Mouse (Mus musculus) gastrocnemius, adult 2 months (tissue): ENCODE measurements around the gene Grid1. TPM values are rescaled to one million over a fixed set of nuclear protein-coding genes. Genes with fewer than 3 reads are reported as not detected.

Experiments
- DNase-seq: peaks from one replicate; pipeline ENCODE4 v3.0.0; 2022
- H3K27ac ChIP-seq: fragments of 200-600 bp; 2 replicates; pipeline ENCODE4 v1.8.1; 2022; ENCODE audit warnings: mild to moderate bottlenecking
- H3K4me3 ChIP-seq: fragments of 200-600 bp; 2 replicates; pipeline ENCODE4 v1.8.1; 2022; ENCODE audit warnings: mild to moderate bottlenecking, moderate library complexity
- CTCF ChIP-seq: fragments of 200-600 bp; IDR thresholded peaks from 2 replicates; pipeline ENCODE4 v1.8.1; 2022; ENCODE audit warnings: antibody characterized with exemption, mild to moderate bottlenecking, moderate library complexity
- intact Hi-C: fragments of 180-260 bp; cut with DNase I; formaldehyde crosslinking; loops from one replicate; pipeline ENCODE4 v1.15.1; 2025
- total RNA-seq, 2 experiments: library from RNA; stranded (reverse); gene quantifications; 2 replicates each; pipeline ENCODE4 v1.2.3; 2021

Gene Grid1
- total RNA-seq, 2 experiments from 2014 or later = not detected

DNA sequence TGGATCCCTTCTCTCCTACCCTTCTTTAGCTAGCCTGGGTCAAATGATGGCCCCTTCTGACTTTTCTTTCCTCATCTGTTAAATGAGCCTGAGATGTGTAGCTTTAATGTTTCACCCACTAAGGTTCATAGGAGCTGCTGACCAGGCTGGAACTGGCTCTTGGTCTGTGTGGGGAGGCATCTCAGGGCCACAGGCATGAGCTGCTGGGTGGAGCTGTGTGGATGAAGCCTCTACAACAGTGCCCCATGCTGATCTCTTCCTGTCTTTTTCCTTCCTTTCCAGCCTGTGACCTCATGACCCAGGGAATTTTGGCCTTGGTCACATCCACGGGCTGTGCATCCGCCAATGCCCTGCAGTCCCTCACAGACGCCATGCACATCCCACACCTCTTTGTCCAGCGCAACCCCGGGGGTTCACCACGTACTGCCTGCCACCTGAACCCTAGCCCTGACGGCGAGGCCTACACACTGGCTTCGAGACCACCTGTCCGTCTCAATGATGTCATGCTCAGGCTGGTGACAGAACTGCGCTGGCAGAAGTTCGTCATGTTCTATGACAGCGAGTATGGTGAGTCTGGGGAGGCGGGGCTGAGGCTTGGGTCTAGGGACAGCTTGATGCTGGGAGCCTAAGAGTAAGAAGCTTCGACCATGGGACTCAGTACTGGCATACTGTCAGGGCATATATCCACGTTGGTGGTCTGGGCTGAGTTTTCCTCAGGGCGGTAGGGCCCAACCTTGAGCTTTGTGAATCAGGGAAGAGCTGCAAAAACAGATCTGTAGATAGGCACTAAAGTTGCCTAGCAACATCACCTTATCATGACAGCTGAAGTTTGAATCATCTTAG lies 125.8 kb downstream of the Grid1 start:
- intact Hi-C loops = no loop called here
- Histone ChIP-seq H3K4me3 (no peak overlapping the region), H3K27ac (no peak overlapping the region)
- no peak for TF ChIP-seq CTCF
- DNase-seq = no peak

DNA sequence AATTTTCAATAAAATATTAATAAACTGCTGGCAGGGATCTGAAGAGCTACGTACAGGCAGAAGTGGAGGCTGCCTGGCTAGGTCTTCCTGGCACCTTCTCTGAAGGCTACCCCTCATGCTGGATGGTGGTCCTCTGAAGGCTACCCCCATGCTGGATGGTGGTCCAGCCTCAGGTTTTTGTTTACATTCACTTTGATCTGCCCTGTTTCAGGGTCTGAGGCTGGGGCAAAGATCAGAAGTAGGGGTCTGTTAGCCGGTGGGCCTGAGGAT lies 126.3 kb downstream of the Grid1 start:
- TF ChIP-seq CTCF = no peak
- no peak for DNase-seq
- Histone ChIP-seq H3K4me3 (no peak overlapping the region), H3K27ac (no peak overlapping the region)
- intact Hi-C loops = no loop called here

DNA sequence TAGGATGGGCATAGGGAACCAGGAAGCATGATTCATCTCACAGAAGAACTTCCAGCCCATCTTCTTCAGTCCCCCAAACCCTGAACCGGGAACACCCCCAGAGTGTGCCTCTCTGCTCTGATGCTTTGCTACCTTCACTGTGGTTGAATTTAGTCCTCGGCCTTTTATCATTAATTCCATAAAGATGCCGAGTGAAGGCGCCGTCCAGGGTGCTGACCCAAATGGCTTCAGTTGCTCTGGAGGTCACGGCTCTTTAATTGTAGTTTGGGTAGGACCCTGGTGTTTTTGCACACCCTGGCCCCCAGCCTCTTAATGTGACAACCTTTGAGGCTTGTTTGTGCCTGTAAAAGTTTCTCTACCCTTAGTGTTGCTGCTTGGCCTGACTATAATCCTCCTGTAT lies 128.3 kb downstream of the Grid1 start:
- intact Hi-C loops = no loop called here
- no peak for DNase-seq
- Histone ChIP-seq H3K27ac (no peak overlapping the region), H3K4me3 (no peak overlapping the region)
- TF ChIP-seq CTCF = no peak

DNA sequence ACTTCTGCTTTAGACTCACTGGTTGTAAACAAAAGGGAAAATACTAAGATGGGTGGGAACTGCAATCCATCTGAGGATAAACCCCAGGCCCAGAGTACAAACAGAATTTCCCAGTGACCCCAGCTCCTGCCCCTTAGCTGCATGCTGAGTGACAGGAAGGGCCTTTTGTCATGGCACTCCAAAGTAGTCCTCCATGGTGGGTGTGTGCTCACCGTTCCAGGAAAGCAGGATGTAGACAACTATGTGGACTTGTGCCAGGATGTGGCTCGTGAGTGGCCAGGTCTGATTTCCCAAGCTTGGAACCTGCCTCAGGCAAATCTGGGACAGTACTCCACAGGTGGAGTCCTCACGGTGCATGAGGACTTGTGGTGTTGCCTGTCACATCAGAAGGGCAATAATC lies 132.4 kb downstream of the Grid1 start:
- no peak overlapping the region for H3K4me3 ChIP-seq
- no peak overlapping the region for H3K27ac ChIP-seq
- intact Hi-C loops = no loop called here
- TF ChIP-seq CTCF = no peak
- DNase-seq = no peak

DNA sequence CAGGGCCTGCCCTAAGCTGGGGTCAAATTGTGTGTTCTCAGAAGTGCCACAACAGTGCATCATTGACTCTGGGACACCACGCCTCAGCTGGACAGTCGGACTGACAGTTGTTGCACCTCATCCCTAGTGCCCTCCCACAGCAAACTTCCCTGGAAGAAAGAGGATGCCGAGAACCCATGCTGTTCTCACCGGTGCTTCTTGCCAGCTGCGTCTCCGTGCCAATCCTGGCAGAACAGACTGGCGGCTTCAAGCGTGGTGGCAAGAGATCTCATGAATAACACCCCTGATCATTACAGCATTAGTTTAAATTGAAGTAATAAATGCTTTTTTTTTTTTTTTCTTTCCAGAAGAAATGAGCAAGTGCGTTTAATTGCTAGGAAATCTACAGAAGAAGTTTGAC lies 133.7 kb downstream of the Grid1 start:
- intact Hi-C loops = no loop called here

DNA sequence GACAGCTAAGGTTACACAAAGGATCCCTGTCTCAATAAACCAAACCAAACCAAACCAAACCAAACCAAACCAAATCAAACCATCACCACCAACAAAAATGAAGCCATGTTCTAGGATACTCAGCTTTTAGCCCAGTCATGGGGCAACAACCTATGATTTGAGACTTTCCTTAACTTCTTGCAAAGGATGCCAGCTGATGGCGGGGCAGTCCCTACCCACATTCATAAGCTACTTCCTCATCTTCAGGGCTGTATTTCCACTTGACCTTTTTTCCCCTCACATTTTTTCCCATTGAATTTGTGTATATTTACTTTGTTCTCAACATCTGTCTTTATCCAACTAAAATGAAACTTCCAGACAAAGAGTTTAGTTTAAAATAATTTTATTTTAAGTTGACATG lies 135.8 kb downstream of the Grid1 start:
- Histone ChIP-seq H3K4me3 (no peak overlapping the region), H3K27ac (no peak overlapping the region)
- no peak for DNase-seq
- no peak for TF ChIP-seq CTCF
- intact Hi-C loops = no loop called here

More for the DNA sequence above, 133.7 kb downstream of the Grid1 start:
- no peak overlapping the region for H3K27ac ChIP-seq
- no peak overlapping the region for H3K4me3 ChIP-seq
- no peak for TF ChIP-seq CTCF
- DNase-seq = no peak

DNA sequence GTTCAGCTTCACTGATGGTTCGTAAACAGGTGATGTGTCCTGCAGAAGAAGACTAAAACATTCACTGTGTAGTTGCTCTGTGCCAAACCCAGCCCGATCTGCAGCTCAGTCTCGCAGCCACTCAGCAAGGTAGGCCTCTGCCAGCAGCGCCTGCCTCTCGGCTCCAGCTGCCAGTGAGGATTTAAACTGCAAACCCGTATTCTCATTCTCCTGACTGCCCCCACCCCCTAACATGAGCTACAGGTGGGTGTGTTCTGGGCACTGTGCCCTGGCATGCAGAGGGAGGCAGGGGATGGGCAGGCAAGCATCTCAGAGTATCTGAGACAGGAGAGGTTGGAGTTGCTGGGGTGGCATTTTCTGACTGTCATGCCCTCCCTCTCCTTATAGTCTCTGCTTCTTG lies 140.3 kb downstream of the Grid1 start:
- no peak for TF ChIP-seq CTCF
- no peak overlapping the region for H3K4me3 ChIP-seq
- no peak overlapping the region for H3K27ac ChIP-seq
- DNase-seq = no peak
- intact Hi-C loops = no loop called here

DNA sequence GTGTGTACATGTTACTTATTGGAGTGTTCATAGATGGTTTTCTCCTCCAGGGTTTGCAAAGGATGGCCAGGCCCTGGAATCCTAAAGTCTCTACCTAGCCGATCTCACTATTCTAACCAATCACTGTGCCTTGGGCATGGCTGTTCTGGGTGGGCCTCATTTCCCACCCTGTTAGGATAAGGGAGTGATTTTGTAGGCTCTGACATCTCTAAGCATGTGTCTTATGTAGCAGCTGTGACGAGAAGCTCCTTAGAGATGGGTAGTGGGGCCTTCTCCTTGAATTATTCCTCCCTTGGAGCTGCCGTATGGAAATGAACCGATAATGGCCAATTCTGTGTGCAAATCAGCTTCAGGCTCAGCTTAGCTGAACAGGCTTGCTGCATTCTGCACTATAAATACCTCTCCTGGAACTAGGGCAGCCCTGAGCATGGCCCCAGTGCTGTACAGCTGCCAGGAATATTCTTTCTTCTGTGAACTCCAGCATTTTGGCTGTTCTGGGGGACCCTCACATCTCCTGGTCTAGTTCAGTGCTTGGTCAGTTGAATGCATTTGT lies 143.8 kb downstream of the Grid1 start:
- Histone ChIP-seq H3K27ac (no peak overlapping the region), H3K4me3 (no peak overlapping the region)
- TF ChIP-seq CTCF = no peak
- no peak for DNase-seq
- intact Hi-C loops = no loop called here

DNA sequence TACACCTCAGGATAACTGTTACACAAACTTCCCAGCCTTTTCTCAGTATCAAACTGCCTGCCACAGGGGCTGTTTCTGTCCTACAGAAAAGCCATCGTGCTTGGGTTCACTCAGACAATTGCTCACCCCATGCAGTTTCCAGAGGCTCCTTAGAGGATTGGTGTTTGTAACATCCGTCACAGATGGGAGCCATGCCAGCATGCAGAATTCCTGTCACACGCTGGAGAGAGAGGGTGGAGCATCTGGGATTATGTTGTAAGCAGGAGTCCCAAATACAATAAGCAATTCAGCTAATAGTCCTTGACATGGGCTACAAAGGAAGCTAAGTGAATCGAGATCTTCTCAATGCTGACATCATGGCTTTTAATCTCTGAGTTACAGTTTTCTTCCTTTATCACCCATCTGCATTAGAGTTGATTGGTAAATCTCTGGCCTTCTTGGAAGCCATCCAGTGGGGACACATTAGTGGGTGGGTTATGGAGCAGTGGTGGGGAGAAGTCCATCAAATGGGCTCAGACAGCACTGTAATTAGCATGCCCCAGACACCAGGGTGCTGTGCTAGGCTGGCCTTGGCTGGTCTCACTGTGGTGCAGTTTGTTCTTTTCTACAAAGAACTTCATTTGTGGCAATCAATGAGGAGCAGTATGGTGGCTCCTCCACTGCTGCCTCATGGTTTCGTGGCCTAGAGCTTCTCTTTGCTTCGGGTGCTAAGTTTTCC lies 149.4 kb downstream of the Grid1 start:
- intact Hi-C loops = no loop called here
- no peak for DNase-seq
- Histone ChIP-seq H3K27ac (no peak overlapping the region), H3K4me3 (no peak overlapping the region)
- no peak for TF ChIP-seq CTCF

DNA sequence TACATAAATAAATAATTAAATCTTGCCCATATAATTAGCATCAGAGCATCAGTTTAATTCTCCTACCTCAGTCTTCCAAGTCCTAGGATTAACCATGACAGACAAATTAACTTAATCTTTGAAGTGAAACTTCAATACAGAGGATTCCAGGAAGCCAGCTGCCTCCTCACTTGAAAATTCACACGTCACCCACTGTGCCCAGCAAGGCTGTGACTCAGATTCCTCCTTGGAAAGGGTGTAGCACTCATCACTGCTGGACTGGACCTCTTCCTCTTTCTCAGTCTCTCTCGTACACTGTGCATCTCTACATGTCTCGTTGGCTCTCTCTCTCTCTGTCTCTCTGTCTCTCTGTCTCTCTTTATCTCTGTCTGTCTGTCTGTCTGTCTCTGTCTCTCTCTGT lies 153.0 kb downstream of the Grid1 start:
- no peak overlapping the region for H3K4me3 ChIP-seq
- TF ChIP-seq CTCF = no peak
- intact Hi-C loops = no loop called here
- no peak overlapping the region for H3K27ac ChIP-seq
- no peak for DNase-seq

DNA sequence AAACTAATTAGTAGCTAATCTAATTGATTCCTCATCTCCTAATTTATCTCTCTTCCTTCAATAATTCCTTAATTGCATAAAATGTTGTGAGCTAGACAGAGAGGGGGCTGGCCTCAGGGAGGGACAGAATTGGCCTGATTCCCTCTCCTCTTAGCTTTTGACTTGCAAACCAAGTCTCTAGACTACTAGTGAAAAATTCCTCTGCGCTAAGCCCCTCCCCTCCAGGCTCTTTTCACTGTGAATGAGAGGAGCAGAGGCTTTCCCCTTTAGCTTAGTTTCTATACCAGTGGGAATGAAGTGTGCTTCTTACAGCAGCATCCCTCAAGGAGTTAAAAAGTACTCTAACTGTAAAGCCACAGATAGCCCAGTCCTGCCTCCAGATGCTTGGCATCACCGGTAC lies 160.8 kb downstream of the Grid1 start:
- no peak for DNase-seq
- intact Hi-C loops = no loop called here
- Histone ChIP-seq H3K27ac (no peak overlapping the region), H3K4me3 (no peak overlapping the region)
- no peak for TF ChIP-seq CTCF

DNA sequence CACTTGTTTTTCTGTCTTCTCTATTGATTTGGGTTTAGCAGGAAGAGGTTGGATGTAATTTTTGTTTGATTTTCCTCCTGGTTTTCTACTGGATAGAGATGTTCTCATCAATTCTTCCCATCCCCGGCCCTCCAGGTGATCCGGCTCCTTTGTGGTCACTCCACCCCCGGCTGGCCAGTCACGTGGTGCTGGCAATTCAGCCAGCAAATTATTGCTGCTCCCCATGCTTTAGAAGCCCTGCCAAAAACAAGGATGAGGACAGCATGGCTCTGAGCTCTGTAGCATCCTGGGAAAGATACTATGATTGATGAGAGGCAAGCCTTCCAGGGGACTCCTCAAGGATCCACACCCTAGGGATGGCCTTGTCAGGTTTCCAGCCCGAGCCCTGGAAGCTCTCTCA lies 169.2 kb downstream of the Grid1 start:
- H3K27ac ChIP-seq = no peak overlapping the region
- H3K4me3 ChIP-seq = no peak overlapping the region
- no peak for TF ChIP-seq CTCF
- intact Hi-C loops = no loop called here
- no peak for DNase-seq

DNA sequence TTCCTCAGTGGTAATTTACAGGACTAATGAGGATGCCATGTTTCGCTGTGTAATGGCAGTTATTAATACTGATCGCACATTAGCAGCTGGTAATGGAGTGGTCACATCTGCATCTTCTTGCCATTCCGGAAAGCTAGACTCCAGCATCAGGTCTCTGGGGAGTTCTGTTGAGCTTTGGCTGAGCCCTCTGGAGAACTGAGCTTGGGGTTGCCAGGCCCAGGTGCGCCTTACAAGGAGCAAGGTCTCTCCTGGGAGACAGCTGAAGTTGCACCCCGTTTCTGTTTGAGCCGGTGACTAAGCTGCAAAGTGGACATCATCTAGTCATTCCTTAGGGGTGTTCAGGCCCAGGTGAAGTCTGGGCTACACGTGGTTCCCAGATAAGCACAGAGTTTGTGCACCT lies 186.8 kb downstream of the Grid1 start:
- Histone ChIP-seq H3K4me3 (no peak overlapping the region), H3K27ac (no peak overlapping the region)
- DNase-seq = no peak
- intact Hi-C loops = no loop called here
- TF ChIP-seq CTCF = no peak

DNA sequence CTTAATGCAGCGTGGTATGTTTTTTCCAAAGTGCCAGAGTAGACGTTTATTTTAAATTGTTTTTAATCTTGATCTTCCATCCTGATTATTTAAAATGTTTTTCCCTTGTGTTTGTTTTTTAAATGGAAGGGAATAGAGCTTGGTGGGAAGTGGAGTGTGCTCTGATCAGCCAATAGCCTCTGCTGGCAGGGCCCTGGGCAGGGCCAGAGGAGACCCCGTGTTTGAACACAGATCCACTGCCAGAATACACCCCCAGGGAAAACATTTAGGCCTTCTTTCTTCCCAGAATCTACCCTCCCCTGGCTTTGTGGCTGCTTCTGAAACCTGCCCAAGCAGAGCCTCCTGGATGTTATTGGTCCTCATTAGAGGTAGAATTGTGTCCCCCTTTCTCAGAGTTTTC lies 188.8 kb downstream of the Grid1 start:
- no peak for DNase-seq
- no peak for TF ChIP-seq CTCF
- H3K4me3 ChIP-seq = no peak overlapping the region
- intact Hi-C loops = no loop called here
- no peak overlapping the region for H3K27ac ChIP-seq
